Comparison of ENCODE assay signal across 9 mouse cellular contexts in the genomic region with DNA sequence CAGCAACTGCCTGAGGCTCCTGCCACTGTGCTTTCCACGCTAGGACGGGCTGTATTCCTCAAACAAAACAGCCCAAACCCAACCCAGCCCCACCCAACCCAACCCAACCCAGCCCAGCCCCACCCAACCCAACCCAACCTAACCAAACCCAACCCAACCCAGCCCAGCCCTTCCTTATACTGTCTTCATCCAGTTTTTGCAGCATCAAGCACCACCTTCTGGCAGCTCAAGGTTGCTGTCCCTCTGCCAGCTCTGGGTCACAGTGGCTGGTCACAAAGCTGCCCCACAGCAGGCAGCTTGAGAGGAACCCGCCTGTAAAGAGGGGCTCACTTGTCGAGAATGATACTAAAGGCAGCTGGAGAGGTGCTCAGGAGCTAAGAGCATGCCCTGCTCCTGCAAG. TPM values are rescaled to one million over a fixed set of nuclear protein-coding genes. Genes with fewer than 3 reads are reported as not detected.
DNase-seq lines count a peak whose midpoint lies in the region; ATAC-seq and TF ChIP-seq lines count a peak whose summit lies in the region.
"Had no signal": no experiment of that assay in that cellular context is flagged by ENCODE, and none has a peak within 500 bp of the region (broad histone marks: within the 10 kb centered on the region; RNA-seq: fewer than 3 reads in every experiment).

No protein-coding gene starts in this region.

- H3K27me3 ChIP-seq in kidney, embryonic 16.5 days (ENCODE audit: insufficient read depth, low read length) = no peaks in the 10 kb centered on the region
- no peaks in the 10 kb centered on the region for H3K27me3 ChIP-seq in lung, embryonic 14.5 days (ENCODE audit: insufficient read depth, low read length)

- 83% methylated on average over 4 of the region's 4 CpGs for WGBS in kidney, embryonic 16.5 days
- 75% methylated on average over 4 of the region's 4 CpGs for whole genome bisulfite sequencing in lung, embryonic 14.5 days

- no peaks in the 10 kb centered on the region for H3K4me1 ChIP-seq in kidney, embryonic 16.5 days (ENCODE audit: insufficient read depth, low read length)
- peaks cover 4% of the 10 kb centered on the region; the same call in 1 of the 2 replicates for H3K4me1 ChIP-seq in lung, embryonic 14.5 days (ENCODE audit: insufficient read depth)

- no peak for ATAC-seq in kidney, embryonic 16.5 days (ENCODE audit: low FRiP score, low TSS enrichment)
- ATAC-seq in common myeloid progenitor, adult 5-6 weeks (replicated peaks; ENCODE audit: low read depth, poor library complexity, severe bottlenecking) = peak; percentile 31; the same call in 1 of the 2 replicates
- ATAC-seq in lung, embryonic 14.5 days (ENCODE audit: insufficient read depth) = no peak
- no peak for ATAC-seq in activated CD4-positive, CD25-positive, alpha-beta regulatory T cell, adult 4 months

- H3K9me3 ChIP-seq in kidney, embryonic 16.5 days (ENCODE audit: low read length) = no peaks in the 10 kb centered on the region; the same call in 1 of the 2 replicates
- H3K9me3 ChIP-seq in lung, embryonic 14.5 days (ENCODE audit: low read depth, low read length) = no peaks in the 10 kb centered on the region

- no peak overlapping the region for H3K9ac ChIP-seq in kidney, embryonic 16.5 days (replicated peaks; ENCODE audit: low read length)
- H3K9ac ChIP-seq in lung, embryonic 14.5 days = no peak overlapping the region

- no peak overlapping the region for H3K27ac ChIP-seq in kidney, embryonic 16.5 days (ENCODE audit: low read length)
- no peak overlapping the region for H3K27ac ChIP-seq in lung, embryonic 14.5 days (ENCODE audit: low read depth)

- no peak overlapping the region for H3K4me3 ChIP-seq in kidney, embryonic 16.5 days (ENCODE audit: low read length)
- H3K4me3 ChIP-seq in lung, embryonic 14.5 days (ENCODE audit: low read depth, low read length) = no peak overlapping the region

- H3K36me3 ChIP-seq in kidney, embryonic 16.5 days (ENCODE audit: insufficient read depth, low read length) = peaks cover 90% of the 10 kb centered on the region
- H3K36me3 ChIP-seq in lung, embryonic 14.5 days (ENCODE audit: insufficient read depth) = peaks cover 94% of the 10 kb centered on the region

- peak; percentile 39 for DNase-seq in kidney, adult 11 months
- peak; percentile 55 for DNase-seq in ZHBTc4 (ENCODE audit: low read depth, low spot score)
- DNase-seq in lung, embryonic 14.5 days = no peak
- DNase-seq in spleen, adult 12 weeks (ENCODE audit: low spot score) = no peak
- no peak for DNase-seq in thymus, adult 18-20 months
- DNase-seq: gastrocnemius, postnatal 10 days had no signal

- H3K4me2 ChIP-seq in kidney, embryonic 16.5 days (replicated peaks; ENCODE audit: low read depth, low read length) = no peak overlapping the region
- H3K4me2 ChIP-seq in lung, embryonic 14.5 days = no peak overlapping the region

- 0 out of 2 replicates have a peak, but pooled peaks have one; percentile 11 for TF ChIP-seq CTCF in lung, embryonic 14.5 days (IDR thresholded peaks at IDR 0.05; ENCODE audit: low read depth)

RNA-seq across cellular contexts. Expression of a gene that starts 8.6 kb away (rescaled TPM):
- 59.0 and 62.7 TPM in 2 replicates for polyA plus RNA-seq in kidney, embryonic 16.5 days (2015; fragmentation: Nextera tagmentation; extraction: Ambion mirVana)
- 48.1 and 57.4 TPM in 2 replicates for total RNA-seq in common myeloid progenitor, adult 5-6 weeks (2017)
- polyA plus RNA-seq in lung, embryonic 14.5 days (2014; fragmentation: Nextera tagmentation; extraction: Ambion mirVana) = 61.1 and 62.4 TPM in 2 replicates
- polyA plus RNA-seq in activated CD4-positive, CD25-positive, alpha-beta regulatory T cell, adult 4 months (2017; shearing (Covaris generic)) = 10 to 100 TPM; 18.7 to 26.7 TPM

RNA-seq across cellular contexts. Expression of a gene that starts 38.7 kb away (rescaled TPM):
- 3.4 and 3.6 TPM in 2 replicates for polyA plus RNA-seq in kidney, embryonic 16.5 days (2015; fragmentation: Nextera tagmentation; extraction: Ambion mirVana)
- total RNA-seq in common myeloid progenitor, adult 5-6 weeks (2017) = 1.8 TPM in 2 replicates
- 3.6 and 4.0 TPM in 2 replicates for polyA plus RNA-seq in lung, embryonic 14.5 days (2014; fragmentation: Nextera tagmentation; extraction: Ambion mirVana)
- polyA plus RNA-seq in activated CD4-positive, CD25-positive, alpha-beta regulatory T cell, adult 4 months (2017; shearing (Covaris generic)) = under 1 TPM; 0.40 TPM

Comparison
In these comparisons a context has a peak if more than half of its experiments do, and no peak if none do; other contexts are left out.
1. DNase-seq: peak in kidney, adult 11 months (single experiment) and ZHBTc4 (single experiment); none in lung, embryonic 14.5 days (single experiment), spleen, adult 12 weeks (single experiment) and thymus, adult 18-20 months (0 of 2).